Mouse (Mus musculus) layer of hippocampus, adult 2 months (tissue): ENCODE measurements around the gene Defb35. TPM values are rescaled to one million over a fixed set of nuclear protein-coding genes. Genes with fewer than 3 reads are reported as not detected.

Experiments used
- DNase-seq, 2 experiments: peaks; one replicate each; pipeline ENCODE4 v3.0.0; 2022; ENCODE audit warnings: low spot score in 2 of 2
- H3K27ac ChIP-seq: fragments of 200-600 bp; 2 replicates; pipeline ENCODE4 v1.8.1; 2022
- H3K4me3 ChIP-seq: fragments of 200-600 bp; 2 replicates; pipeline ENCODE4 v1.8.1; 2022; ENCODE audit warnings: mild to moderate bottlenecking
- CTCF ChIP-seq: fragments of 200-600 bp; conservative IDR thresholded peaks from 2 replicates; pipeline ENCODE4 v1.8.1; 2022; ENCODE audit warnings: antibody characterized with exemption, mild to moderate bottlenecking, moderate library complexity
- total RNA-seq, 2 experiments: library from RNA; stranded (reverse); gene quantifications; 2 replicates each; pipeline ENCODE4 v1.2.3; 2021

Gene Defb35
- total RNA-seq, 2 experiments from 2014 or later = not detected

GRCm38 (mm10) chr8:21978193-21978592 is 40.0 kb downstream of the Defb35 start:
- peak; percentile 14 to 60 for DNase-seq
- Histone ChIP-seq H3K4me3 (no peak overlapping the region), H3K27ac (peak overlapping the region; percentile 72)
- TF ChIP-seq CTCF = no peak

GRCm38 (mm10) chr8:21981664-21982337 is 43.6 kb downstream of the Defb35 start:
- H3K27ac ChIP-seq = no peak overlapping the region
- H3K4me3 ChIP-seq = no peak overlapping the region
- TF ChIP-seq CTCF = peak; percentile 78
- DNase-seq = peak; percentile 27 to 54

Other genes with a start within 250 kb of the Defb35 start
- not detected for gene AY761184, start 234.7 kb upstream of the Defb35 start, total RNA-seq
- not detected for gene Defa24, start 203.9 kb upstream of the Defb35 start, total RNA-seq
- not detected for gene Defb50, start 114.8 kb upstream of the Defb35 start, total RNA-seq
- not detected for gene Defb2, start 98.4 kb upstream of the Defb35 start, total RNA-seq
- not detected for gene Defb10, start 79.5 kb upstream of the Defb35 start, total RNA-seq
- gene Defb9, start 52.9 kb upstream of the Defb35 start, total RNA-seq = not detected
- gene Defb11, start 31.9 kb upstream of the Defb35 start, total RNA-seq = not detected
- gene Defb15, start 5.6 kb upstream of the Defb35 start, total RNA-seq = not detected
- gene Defb13, start 8.4 kb downstream of the Defb35 start, total RNA-seq = not detected
- not detected for gene Fam90a1a, start 20.4 kb downstream of the Defb35 start, total RNA-seq
- not detected for gene Ccdc70, start 31.4 kb downstream of the Defb35 start, total RNA-seq
- gene Atp7b, start 122.0 kb downstream of the Defb35 start, total RNA-seq = 1 to 10 TPM; 2.3 to 2.4 TPM
- 10 to 100 TPM; 34.7 to 42.0 TPM for gene Alg11, start 122.4 kb downstream of the Defb35 start, total RNA-seq
- under 1 TPM in 1 of 2 experiments, not detected in 1; 0.61 TPM for gene Nek5, start 186.7 kb downstream of the Defb35 start, total RNA-seq
- gene Nek3, start 228.1 kb downstream of the Defb35 start, total RNA-seq = 1 to 10 TPM; 2.5 to 2.7 TPM
- 1 to 10 TPM in 1 of 2 experiments, under 1 TPM in 1; 0.61 to 1.0 TPM for gene Ckap2, start 247.5 kb downstream of the Defb35 start, total RNA-seq